Mouse (Mus musculus) left cerebral cortex, adult 6 months (tissue): ENCODE results near the gene Mocs2. TPM values are rescaled to one million over a fixed set of nuclear protein-coding genes. Genes with fewer than 3 reads are reported as not detected.

Source experiments
- long read RNA-seq, 2 experiments: library from polyadenylated mRNA; unstranded; transcript quantifications; one replicate each; pipeline ENCODE4 v2.0.0; 2019 to 2020
- polyA plus RNA-seq: library from polyadenylated mRNA; unstranded; fragments of <200 nt; fragmentation: Nextera tagmentation; gene quantifications from 2 replicates; pipeline ENCODE4 v1.2.3, GENCODE M21; 2021

Mocs2 gene
- 102 and 118 TPM in 2 replicates for polyA plus RNA-seq
- long read RNA-seq, experiment 1, transcript Mocs2-207 (7 exons, 1,193 nt) = major isoform, 134 of 202 reads
- long read RNA-seq, experiment 1, transcript Mocs2-208 (6 exons, 1,855 nt) = minor isoform, 11 of 202 reads
- long read RNA-seq, experiment 1, partial matches to known transcripts = 6 of 202 reads
- long read RNA-seq, experiment 1, other reads (novel, unspliced or antisense) = 45 of 202 reads
- long read RNA-seq, experiment 2, transcript Mocs2-207 (7 exons, 1,193 nt) = major isoform, 63 of 115 reads
- long read RNA-seq, experiment 2, partial matches to known transcripts = 38 of 115 reads
- long read RNA-seq, experiment 2, other reads (novel, unspliced or antisense) = 7 of 115 reads

GRCm38 (mm10) chr13:114817751-114818360 lies at the start of gene Mocs2:
Gene Mocs2 (plus strand): TSS chr13:114818236.

Other genes with a start within 250 kb of the Mocs2 start
- 0.01 TPM in 1 of 2 replicates, not detected in the other for gene Itga2, start 113.9 kb downstream of the Mocs2 start, polyA plus RNA-seq